Mouse (Mus musculus) lung, embryonic 15.5 days (tissue): ENCODE data around the gene Ttc27. TPM values are rescaled to one million over a fixed set of nuclear protein-coding genes. Genes with fewer than 3 reads are reported as not detected.
A peak's percentile ranks its signal among the peaks of the same experiment; 100 is the strongest.
"Not testable (repeated sequence)": the region's sequence is repeated elsewhere in the genome, so short reads cannot be mapped to it uniquely, and the experiment has no call there.

Experiments used
- ATAC-seq: fragments of 200-750 bp; cut with Nextera tagmentation; 2 replicates; pipeline ENCODE4 v1.8.0; 2017; ENCODE audit warnings: moderate number of reproducible peaks, borderline replicate concordance; ENCODE audit not compliant: low FRiP score, low TSS enrichment; ENCODE audit errors: extremely low read depth
- H3K27ac ChIP-seq: fragments of 300-500 bp; sonication (generic); 2 replicates; pipeline ENCODE4 v1.5.1; 2015; ENCODE audit warnings: moderate library complexity, mild to moderate bottlenecking, inconsistent platforms
- H3K27me3 ChIP-seq: fragments of 300-500 bp; sonication (generic); 2 replicates; pipeline ENCODE4 v1.6.1; 2015; ENCODE audit warnings: inconsistent platforms
- H3K36me3 ChIP-seq: fragments of 300-500 bp; sonication (generic); 2 replicates; pipeline ENCODE4 v1.6.1; 2015; ENCODE audit warnings: inconsistent platforms
- H3K4me1 ChIP-seq: fragments of 300-500 bp; sonication (generic); 2 replicates; pipeline ENCODE4 v1.6.1; 2015; ENCODE audit warnings: inconsistent platforms
- H3K4me2 ChIP-seq: fragments of 300-500 bp; sonication (generic); 2 replicates; pipeline ENCODE4 v1.6.1; 2015; ENCODE audit warnings: inconsistent platforms, mild to moderate bottlenecking, moderate library complexity
- H3K4me3 ChIP-seq: fragments of 300-500 bp; sonication (generic); 2 replicates; pipeline ENCODE4 v1.5.1; 2015; ENCODE audit warnings: mild to moderate bottlenecking, inconsistent platforms
- H3K9ac ChIP-seq: fragments of 300-500 bp; sonication (generic); 2 replicates; pipeline ENCODE4 v1.6.1; 2015; ENCODE audit warnings: inconsistent platforms
- H3K9me3 ChIP-seq: fragments of 300-500 bp; sonication (generic); 2 replicates; pipeline ENCODE4 v1.6.1; 2016; ENCODE audit warnings: inconsistent platforms
- WGBS: fragments of 180-500 bp; shearing (Covaris S2); methylation state at CpG from one replicate; pipeline ENCODE4 v1.1.7; 2015; 5-methylcytosine and 5-hydroxymethylcytosine counted together
- polyA plus RNA-seq: library from polyadenylated mRNA; unstranded; fragments of >200 nt; fragmentation: Nextera tagmentation; extraction: Ambion mirVana; gene quantifications from 2 replicates; pipeline ENCODE4 v1.2.1, GENCODE M21; 2015

Ttc27 gene
- polyA plus RNA-seq = 21.2 and 23.5 TPM in 2 replicates

DNA sequence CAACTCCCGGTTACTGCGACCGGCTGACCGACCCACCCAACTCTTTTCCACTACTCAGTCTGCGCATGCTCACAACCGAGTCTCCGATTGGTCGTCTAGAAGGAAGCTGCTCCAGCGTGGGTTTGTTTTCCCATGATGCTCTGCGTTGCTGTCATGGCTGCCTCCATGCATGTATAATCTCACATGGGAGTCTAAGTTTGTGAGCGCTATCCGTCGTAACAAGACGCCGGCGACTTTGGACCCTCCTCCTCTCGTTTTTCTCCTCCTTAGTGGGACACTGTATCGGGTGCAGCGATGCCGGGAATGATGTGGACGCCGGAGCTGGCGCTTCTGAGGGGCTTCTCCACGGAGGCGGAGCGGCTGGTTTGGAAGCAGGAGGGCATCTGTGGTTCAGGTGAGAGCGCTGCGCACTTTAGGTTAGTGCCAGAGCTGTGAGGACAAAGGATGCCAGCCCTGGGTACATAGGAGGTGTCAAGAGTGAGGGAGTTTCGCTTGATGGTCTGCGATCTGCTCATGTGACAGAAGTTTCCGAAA, at the start of gene Ttc27:
Gene Ttc27 (plus strand): TSS at position 115 of the 534 bp plus-strand sequence.
- peak within 1 kb of the TSS; percentile 64 for H3K4me2 ChIP-seq
- peak within 1 kb of the TSS; percentile 68 for H3K9ac ChIP-seq
- H3K4me3 ChIP-seq = peak within 1 kb of the TSS; percentile 84
- peaks cover 6% of the 10 kb centered on the region for H3K4me1 ChIP-seq
- peak within 1 kb of the TSS; percentile 41; the same call in 1 of the 2 replicates for H3K27ac ChIP-seq
- under 1% methylated on average over 31 of the region's 31 CpGs for WGBS
- peaks cover 9% of the 10 kb centered on the region; the same call in 1 of the 2 replicates for H3K36me3 ChIP-seq
- H3K27me3 ChIP-seq = no peaks in the 10 kb centered on the region
- peak; percentile 91 for ATAC-seq
- no peaks in the 10 kb centered on the region for H3K9me3 ChIP-seq

DNA sequence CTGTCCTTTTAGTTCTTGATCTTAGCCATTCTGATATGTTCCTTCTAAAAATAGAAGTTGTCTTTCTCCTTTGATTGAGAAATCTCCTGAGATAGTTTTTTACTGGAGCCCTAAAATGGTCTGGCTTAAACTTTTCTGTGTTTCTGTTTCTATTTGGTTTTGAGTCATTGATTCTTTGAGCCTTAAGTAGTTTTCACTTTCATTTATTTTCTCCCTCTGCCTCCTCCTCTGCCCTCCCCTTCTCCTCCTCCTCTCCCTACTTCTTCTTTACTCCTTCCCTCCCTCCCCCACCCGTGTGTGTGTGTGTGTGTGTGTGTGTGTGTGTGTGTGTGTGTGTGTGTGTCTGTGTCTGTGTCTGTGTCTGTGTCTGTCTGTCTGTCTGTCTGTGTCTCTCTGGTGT, 49.5 kb upstream of the Ttc27 start:
- no peaks in the 10 kb centered on the region for H3K9me3 ChIP-seq

DNA sequence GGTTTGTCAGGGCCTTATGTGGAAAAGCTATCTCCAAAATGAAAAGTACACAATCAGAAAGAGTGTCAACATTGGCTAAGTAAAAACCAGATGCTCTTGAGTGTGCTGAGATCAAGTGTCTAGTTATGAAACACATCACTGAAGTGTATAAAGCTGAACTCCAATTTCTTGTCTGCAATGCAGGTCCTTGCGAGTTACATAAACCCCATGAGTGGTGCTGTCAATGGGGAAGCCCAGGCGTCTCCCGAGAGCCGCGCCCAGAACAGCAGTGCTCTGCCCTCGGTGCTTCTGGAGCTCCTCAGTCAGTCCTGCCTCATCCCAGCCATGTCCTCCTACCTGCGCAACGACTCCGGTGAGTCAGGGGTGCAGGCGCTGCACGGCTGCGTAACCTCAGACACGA, 47.5 kb upstream of the Ttc27 start:
- ATAC-seq = no peak
- no peak overlapping the region for H3K4me2 ChIP-seq
- WGBS = 86% methylated on average over 13 of the region's 13 CpGs
- H3K4me3 ChIP-seq = no peak overlapping the region
- H3K4me1 ChIP-seq = no peaks in the 10 kb centered on the region
- no peaks in the 10 kb centered on the region for H3K27me3 ChIP-seq
- H3K27ac ChIP-seq = no peak overlapping the region
- peaks cover 42% of the 10 kb centered on the region for H3K36me3 ChIP-seq
- H3K9ac ChIP-seq = no peak overlapping the region
- H3K9me3 ChIP-seq = no peaks in the 10 kb centered on the region

More for the DNA sequence above, 49.5 kb upstream of the Ttc27 start:
- WGBS = no CpG with 5 or more reads among the region's 1 CpGs
- Histone ChIP-seq H3K36me3 (peaks cover 52% of the 10 kb centered on the region), H3K4me3 (no peak overlapping the region), H3K9ac (no peak overlapping the region), H3K4me2 (no peak overlapping the region), H3K27ac (no peak overlapping the region), H3K27me3 (no peaks in the 10 kb centered on the region), H3K4me1 (no peaks in the 10 kb centered on the region)
- ATAC-seq = no peak

DNA sequence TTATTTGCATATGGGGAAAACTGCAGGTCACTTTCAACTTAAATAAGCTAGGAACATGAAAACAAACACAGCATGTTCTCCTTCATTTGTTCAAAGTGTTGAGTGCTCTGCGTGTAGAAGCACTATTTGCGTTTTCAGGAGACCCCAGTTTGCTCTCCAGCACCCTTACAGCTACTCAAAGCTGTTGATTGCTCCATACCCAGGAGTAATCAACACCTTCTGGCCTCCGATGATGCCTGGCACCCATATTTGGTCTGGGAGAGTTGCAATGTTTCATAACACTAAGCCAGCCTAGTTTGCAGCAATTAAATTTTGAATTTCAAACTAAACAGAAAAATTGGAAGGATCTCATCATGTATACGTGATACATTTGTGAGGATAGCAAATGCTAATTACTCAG, 45.1 kb upstream of the Ttc27 start:
- Histone ChIP-seq H3K36me3 (peaks cover 38% of the 10 kb centered on the region), H3K9ac (no peak overlapping the region), H3K27ac (no peak overlapping the region), H3K9me3 (no peaks in the 10 kb centered on the region), H3K4me1 (no peaks in the 10 kb centered on the region), H3K4me2 (no peak overlapping the region), H3K4me3 (no peak overlapping the region), H3K27me3 (no peaks in the 10 kb centered on the region)
- no peak for ATAC-seq
- WGBS = 76% methylated on average over 4 of the region's 4 CpGs

GRCm38 (mm10) chr17:74673251-74673650, 44.3 kb upstream of the Ttc27 start:
- ATAC-seq = no peak
- no peak overlapping the region for H3K4me3 ChIP-seq
- H3K4me2 ChIP-seq = no peak overlapping the region
- no peak overlapping the region for H3K9ac ChIP-seq
- no peaks in the 10 kb centered on the region for H3K9me3 ChIP-seq
- no peak overlapping the region for H3K27ac ChIP-seq
- H3K36me3 ChIP-seq = peaks cover 42% of the 10 kb centered on the region
- no peaks in the 10 kb centered on the region for H3K4me1 ChIP-seq
- H3K27me3 ChIP-seq = no peaks in the 10 kb centered on the region

DNA sequence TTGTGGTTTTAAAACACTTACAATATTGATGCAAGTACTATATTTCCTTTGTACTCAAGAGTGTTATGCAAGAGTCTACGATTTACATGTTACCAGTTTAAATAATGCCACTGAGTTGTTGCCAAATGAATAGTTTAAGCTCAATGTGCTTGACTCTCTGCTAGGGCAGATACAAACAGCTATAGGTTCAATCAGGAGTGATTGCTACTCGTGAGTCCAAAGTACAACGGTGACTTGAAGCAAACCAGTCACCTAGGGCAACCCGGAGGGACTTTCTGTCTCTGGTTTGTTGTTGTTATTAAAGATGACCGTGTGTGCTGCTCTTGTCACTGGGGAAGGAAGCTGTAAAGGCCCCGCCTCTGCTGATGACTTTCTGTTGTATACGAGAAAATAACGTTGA, 39.5 kb upstream of the Ttc27 start:
- H3K4me2 ChIP-seq = no peak overlapping the region
- no peaks in the 10 kb centered on the region for H3K27me3 ChIP-seq
- ATAC-seq = no peak
- no peaks in the 10 kb centered on the region for H3K4me1 ChIP-seq
- no peak overlapping the region for H3K27ac ChIP-seq
- no peak overlapping the region for H3K9ac ChIP-seq
- 84% methylated on average over 8 of the region's 8 CpGs for WGBS
- H3K36me3 ChIP-seq = peaks cover 35% of the 10 kb centered on the region
- H3K9me3 ChIP-seq = no peaks in the 10 kb centered on the region
- H3K4me3 ChIP-seq = no peak overlapping the region

DNA sequence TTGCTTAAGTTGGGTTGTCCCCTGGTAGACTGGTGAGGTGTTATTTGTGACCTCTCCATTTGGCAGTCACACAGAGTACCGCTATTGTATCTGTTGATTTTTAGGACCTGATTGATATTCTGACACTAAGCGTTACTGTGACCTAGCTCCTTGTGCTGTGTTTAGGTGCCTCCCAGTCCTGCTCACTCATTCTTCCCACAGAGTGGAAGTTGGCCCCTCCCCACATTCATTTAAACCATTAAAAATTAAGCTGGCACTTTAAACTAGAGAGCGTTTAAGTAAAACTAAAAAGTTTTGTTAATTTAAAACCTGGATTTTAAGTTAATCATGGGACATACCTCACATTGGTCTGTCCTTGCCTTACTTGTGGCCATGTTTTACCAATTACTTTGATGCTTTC, 32.6 kb upstream of the Ttc27 start:
- H3K9ac ChIP-seq = no peak overlapping the region
- 73% methylated on average over 3 of the region's 3 CpGs for WGBS
- no peak for ATAC-seq
- H3K9me3 ChIP-seq = no peaks in the 10 kb centered on the region
- H3K27ac ChIP-seq = no peak overlapping the region
- H3K36me3 ChIP-seq = peaks cover 27% of the 10 kb centered on the region
- H3K4me2 ChIP-seq = no peak overlapping the region
- no peaks in the 10 kb centered on the region for H3K27me3 ChIP-seq
- no peaks in the 10 kb centered on the region for H3K4me1 ChIP-seq
- no peak overlapping the region for H3K4me3 ChIP-seq

DNA sequence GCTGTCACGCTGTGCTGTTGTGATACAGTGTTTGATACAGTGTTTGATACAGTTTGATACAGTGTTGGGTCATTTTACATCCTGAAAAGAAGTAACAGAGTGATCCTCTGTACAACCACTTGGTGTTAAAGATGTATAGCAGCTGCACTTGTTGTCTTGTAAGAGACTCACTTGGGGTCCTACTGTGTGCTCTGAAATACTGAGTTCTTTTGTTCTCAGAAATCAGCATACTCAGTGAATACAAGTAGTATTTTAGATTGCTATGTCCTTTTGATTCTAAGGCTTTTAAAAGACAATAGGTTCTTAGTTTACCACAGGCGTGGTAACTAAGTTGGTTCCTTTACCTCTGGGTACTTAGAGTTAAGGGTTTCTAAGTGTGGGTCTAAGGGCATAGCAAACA, 29.0 kb upstream of the Ttc27 start:
- H3K4me1 ChIP-seq = no peaks in the 10 kb centered on the region
- H3K9me3 ChIP-seq = no peaks in the 10 kb centered on the region
- WGBS = 82% methylated on average over 2 of the region's 2 CpGs
- no peak overlapping the region for H3K9ac ChIP-seq
- peaks cover 45% of the 10 kb centered on the region for H3K36me3 ChIP-seq
- no peaks in the 10 kb centered on the region for H3K27me3 ChIP-seq
- no peak overlapping the region for H3K4me2 ChIP-seq
- H3K4me3 ChIP-seq = no peak overlapping the region
- H3K27ac ChIP-seq = no peak overlapping the region
- ATAC-seq = no peak

DNA sequence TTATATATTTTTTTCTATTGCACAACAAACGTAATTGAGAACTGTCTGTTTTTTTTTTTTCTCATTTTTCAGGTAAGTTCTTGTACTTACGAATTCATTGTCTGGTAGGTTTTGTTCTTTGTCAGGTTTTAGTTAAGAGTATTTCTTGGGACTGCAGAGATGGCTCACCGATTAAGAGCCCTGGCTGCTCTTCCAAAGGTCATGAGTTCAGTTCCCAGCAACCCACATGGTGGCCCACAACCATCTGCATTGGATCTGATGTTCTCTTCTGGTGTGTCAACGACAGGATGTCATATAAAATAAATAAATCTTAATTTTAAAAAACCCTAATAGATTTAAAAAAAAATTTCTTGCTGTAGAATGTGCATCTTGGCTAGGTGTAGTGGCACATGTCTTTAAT, 28.1 kb upstream of the Ttc27 start:
- no peak overlapping the region for H3K4me2 ChIP-seq
- peaks cover 47% of the 10 kb centered on the region for H3K36me3 ChIP-seq
- no peak overlapping the region for H3K27ac ChIP-seq
- H3K4me1 ChIP-seq = no peaks in the 10 kb centered on the region
- H3K9ac ChIP-seq = no peak overlapping the region
- 88% methylated on average over 4 of the region's 4 CpGs for WGBS
- ATAC-seq = no peak
- no peaks in the 10 kb centered on the region for H3K27me3 ChIP-seq
- H3K4me3 ChIP-seq = no peak overlapping the region
- no peaks in the 10 kb centered on the region for H3K9me3 ChIP-seq

GRCm38 (mm10) chr17:74701661-74702060, 15.9 kb upstream of the Ttc27 start:
- H3K36me3 ChIP-seq = peaks cover 59% of the 10 kb centered on the region
- not testable (repeated sequence) for H3K4me1 ChIP-seq, H3K4me2 ChIP-seq, ATAC-seq, H3K27me3 ChIP-seq, H3K27ac ChIP-seq, H3K9ac ChIP-seq, H3K9me3 ChIP-seq, H3K4me3 ChIP-seq
- 98% methylated on average over 2 of the region's 2 CpGs for WGBS

DNA sequence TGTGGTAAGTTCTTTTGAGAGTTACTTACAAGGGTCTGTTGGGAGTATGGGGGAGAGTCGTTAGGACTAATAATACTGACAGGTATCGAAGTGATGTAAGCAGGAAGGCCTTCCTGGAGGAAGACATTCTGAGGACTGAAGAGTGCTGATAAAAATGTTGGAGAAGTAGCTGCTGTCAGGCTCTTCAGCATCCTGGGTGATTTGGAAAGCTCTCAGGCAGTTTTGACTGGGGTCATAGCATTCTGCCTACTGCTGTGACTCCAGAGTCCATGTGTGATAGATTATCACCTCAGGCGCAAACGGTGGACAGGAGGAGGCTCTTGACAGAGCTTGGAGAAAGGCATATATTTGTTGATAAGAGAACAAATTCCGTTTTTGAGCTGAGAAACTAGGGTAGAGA, 12.1 kb upstream of the Ttc27 start:
- Histone ChIP-seq H3K4me2 (no peak overlapping the region), H3K4me1 (no peaks in the 10 kb centered on the region), H3K9me3 (no peaks in the 10 kb centered on the region), H3K36me3 (peaks cover 25% of the 10 kb centered on the region), H3K4me3 (no peak overlapping the region), H3K9ac (no peak overlapping the region), H3K27me3 (no peaks in the 10 kb centered on the region), H3K27ac (no peak overlapping the region)
- no peak for ATAC-seq
- WGBS = 73% methylated on average over 5 of the region's 5 CpGs

GRCm38 (mm10) chr17:74706593-74706992, 10.9 kb upstream of the Ttc27 start:
- Histone ChIP-seq H3K4me3 (no peak overlapping the region), H3K4me1 (no peaks in the 10 kb centered on the region), H3K9me3 (no peaks in the 10 kb centered on the region), H3K4me2 (no peak overlapping the region), H3K27ac (no peak overlapping the region), H3K36me3 (peaks cover 20% of the 10 kb centered on the region), H3K9ac (no peak overlapping the region), H3K27me3 (no peaks in the 10 kb centered on the region)
- ATAC-seq = no peak

GRCm38 (mm10) chr17:74707637-74708152, 9.8 kb upstream of the Ttc27 start:
- 82% methylated on average over 7 of the region's 7 CpGs for WGBS
- Histone ChIP-seq H3K27me3 (no peaks in the 10 kb centered on the region), H3K36me3 (peaks cover 13% of the 10 kb centered on the region), H3K27ac (no peak overlapping the region), H3K9me3 (no peaks in the 10 kb centered on the region), H3K4me2 (no peak overlapping the region), H3K9ac (no peak overlapping the region), H3K4me3 (no peak overlapping the region), H3K4me1 (no peaks in the 10 kb centered on the region)
- ATAC-seq = no peak
